ENCODE assay signal across 22 mouse cellular contexts in the genomic region with DNA sequence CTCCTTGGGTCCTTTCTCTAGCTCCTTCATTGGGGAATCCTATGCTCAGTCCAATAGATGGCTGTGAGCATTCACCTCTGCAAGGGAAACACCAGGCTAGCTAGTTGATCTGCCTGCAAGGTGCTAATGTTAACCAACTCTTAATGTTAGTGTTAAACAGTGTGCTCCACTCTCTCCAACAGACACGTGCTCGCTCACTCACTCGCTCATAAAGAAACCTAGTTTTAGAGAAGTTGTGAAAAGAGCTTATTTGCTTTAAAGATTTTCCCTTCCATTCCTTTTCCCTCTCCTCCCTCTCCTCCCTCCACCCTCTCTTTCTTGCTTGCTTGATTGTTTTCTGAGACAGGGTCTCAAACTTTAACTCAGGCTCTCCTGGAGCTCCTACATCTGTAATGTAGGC.
DNase-seq lines count a peak whose midpoint lies in the region; ATAC-seq and TF ChIP-seq lines count a peak whose summit lies in the region.
"Had no signal": no experiment of that assay in that cellular context is flagged by ENCODE, and none has a peak within 500 bp of the region (broad histone marks: within the 10 kb centered on the region; RNA-seq: fewer than 3 reads in every experiment).

No protein-coding gene starts in this region.

- peaks cover 5 to 37% of the 10 kb centered on the region in 2 experiments; a peak in 3 of 4 replicates for H3K4me1 ChIP-seq in CH12.LX (ENCODE audit: control insufficient read depth in 1 of 2, insufficient read depth in 2 of 2)
- H3K4me1 ChIP-seq in midbrain, embryonic 11.5 days (ENCODE audit: control insufficient read depth, insufficient read depth, low read length) = no peaks in the 10 kb centered on the region

- peak; percentile 8 for DNase-seq in heart, adult 11 months
- no peak for DNase-seq in heart, adult 9 months (ENCODE audit: low spot score in 2 of 2)
- DNase-seq in A20 (ENCODE audit: low read depth, low spot score) = peak; percentile 13
- peak; percentile 21 for DNase-seq in CH12.LX (ENCODE audit: extremely low read depth)
- DNase-seq in midbrain, embryonic 11.5 days (ENCODE audit: low spot score, missing footprints) = no peak
- no peak for DNase-seq in embryo, embryonic 9.5 days (ENCODE audit: extremely low spot score)
- DNase-seq: adrenal gland, adult 2 months; adrenal gland, adult 8-10 months; adrenal gland, postnatal 10 days; adrenal gland, postnatal 14 days; adrenal gland, postnatal 25 days; adrenal gland, postnatal 36 days; B cell, adult 2 months; cerebellum, adult 11 months; cerebellum, adult 11-12 months; cerebellum, adult 18-20 months; cerebellum, adult 2 months; cerebellum, adult 8-10 months had no signal

- no peak for ATAC-seq in midbrain, embryonic 11.5 days (ENCODE audit: low FRiP score)
- ATAC-seq: activated CD4-positive, CD25-positive, alpha-beta regulatory T cell, adult 4 months; CD4-positive, CD25-positive, alpha-beta regulatory T cell, adult 4 months; Patski had no signal

- H3K4me2 ChIP-seq in CH12.LX (ENCODE audit: insufficient read depth, low read depth, poor library complexity, severe bottlenecking) = no peak overlapping the region
- no peak overlapping the region for H3K4me2 ChIP-seq in midbrain, embryonic 11.5 days

- H3K27me3 ChIP-seq in CH12.LX (replicated peaks) = no peaks in the 10 kb centered on the region
- no peaks in the 10 kb centered on the region for H3K27me3 ChIP-seq in midbrain, embryonic 11.5 days (ENCODE audit: control insufficient read depth, insufficient read depth, low read length)
- H3K27me3 ChIP-seq: Patski had no signal

- 84% methylated on average over 3 of the region's 3 CpGs for WGBS in midbrain, embryonic 11.5 days

- no peak overlapping the region for H3K9ac ChIP-seq in CH12.LX (ENCODE audit: insufficient read depth, low read depth)
- H3K9ac ChIP-seq in midbrain, embryonic 11.5 days (ENCODE audit: low read length) = no peak overlapping the region

- dilution Hi-C loops in CH12.LX (cut with MboI; ENCODE audit: extremely low pct_ligation_motif_present, extremely low pct_unique_long_range_greater_than_20kb, low sequenced_read_pairs) = no loop called here

- in situ Hi-C loops in CH12.LX (cut with MboI; ENCODE audit: low pct_ligation_motif_present, low pct_unique_long_range_greater_than_20kb, low sequenced_read_pairs) = no loop called here

- no peak for TF ChIP-seq RAD21 in CH12.LX (IDR thresholded peaks at IDR 0.05; ENCODE audit: low read depth, low read length)

- no peak overlapping the region for H3K27ac ChIP-seq in CH12.LX (ENCODE audit: insufficient read depth, low read depth)
- no peak overlapping the region for H3K27ac ChIP-seq in midbrain, embryonic 11.5 days (ENCODE audit: low read depth, low read length)

- no peaks in the 10 kb centered on the region for H3K79me2 ChIP-seq in CH12.LX (replicated peaks; ENCODE audit: control insufficient read depth, extremely low read depth, insufficient read depth, poor library complexity, severe bottlenecking)

- peak; percentile 34; the same call in 1 of the 2 replicates for TF ChIP-seq EP300 in CH12.LX (IDR thresholded peaks at IDR 0.05; ENCODE audit: low read length)

- no peak overlapping the region for H3K4me3 ChIP-seq in CH12.LX (replicated peaks in 1 of 3; ENCODE audit: low read depth in 2 of 3, low read length in 2 of 3, poor library complexity in 1 of 3)
- no peak overlapping the region for H3K4me3 ChIP-seq in midbrain, embryonic 11.5 days (ENCODE audit: low read depth, low read length)

- peaks cover 0 to 52% of the 10 kb centered on the region in 2 experiments for H3K36me3 ChIP-seq in CH12.LX (replicated peaks in 1 of 2; ENCODE audit: control insufficient read depth in 1 of 2, insufficient read depth in 1 of 2, low read length in 1 of 2)
- H3K36me3 ChIP-seq in midbrain, embryonic 11.5 days (ENCODE audit: control insufficient read depth, insufficient read depth, low read length) = no peaks in the 10 kb centered on the region
- H3K36me3 ChIP-seq: G1E had no signal

- no peak for TF ChIP-seq CTCF in CH12.LX (conservative IDR thresholded peaks at IDR 0.05 in 1 of 2, IDR thresholded peaks at IDR 0.05 in 1 of 2; ENCODE audit: low read depth in 2 of 2, low read length in 2 of 2)

- H3K9me3 ChIP-seq in CH12.LX (replicated peaks; ENCODE audit: low read length) = no peaks in the 10 kb centered on the region
- no peaks in the 10 kb centered on the region for H3K9me3 ChIP-seq in midbrain, embryonic 11.5 days (ENCODE audit: control insufficient read depth, low read length)

- TF ChIP-seq POLR2A in CH12.LX (IDR thresholded peaks at IDR 0.05; ENCODE audit: low read depth, low read length) = no peak

TF ChIP-seq in CH12.LX, 34 proteins besides CTCF, POLR2A, EP300 and RAD21:
- TF ChIP-seq BHLHE40 (IDR thresholded peaks at IDR 0.05; ENCODE audit: low read depth, low read length) (peak; percentile 75), CHD1 (IDR thresholded peaks at IDR 0.05; ENCODE audit: low read depth, low read length) (no peak), MAX (IDR thresholded peaks at IDR 0.05; ENCODE audit: low read length) (peak; percentile 62; the same call in 1 of the 2 replicates), MYC (IDR thresholded peaks at IDR 0.05; ENCODE audit: low read depth, low read length) (peak; percentile 60; the same call in 1 of the 2 replicates), GABPA (IDR thresholded peaks at IDR 0.05; ENCODE audit: insufficient replicate concordance, low read depth, low read length) (no peak)

Comparison
In these comparisons a context has a peak if more than half of its experiments do, and no peak if none do; other contexts are left out.
1. DNase-seq: peak in heart, adult 11 months (single experiment), A20 (single experiment) and CH12.LX (single experiment); none in heart, adult 9 months (0 of 2), midbrain, embryonic 11.5 days (single experiment) and embryo, embryonic 9.5 days (single experiment).